Comparison of ENCODE assay signal across 29 mouse cellular contexts in genomic region chr2:18841051-18841450, GRCm38 (mm10).
DNase-seq lines count a peak whose midpoint lies in the region; TF ChIP-seq lines count a peak whose summit lies in the region.
"Had no signal": no experiment of that assay in that cellular context is flagged by ENCODE, and none has a peak within 500 bp of the region (broad histone marks: within the 10 kb centered on the region; RNA-seq: fewer than 3 reads in every experiment).

No protein-coding gene starts in this region.

- H3K27me3 ChIP-seq in embryonic facial prominence, embryonic 10.5 days (replicated peaks; ENCODE audit: low read depth, poor library complexity, severe bottlenecking), result no peaks in the 10 kb centered on the region
- H3K27me3 ChIP-seq: embryonic facial prominence, embryonic 12.5 days; heart, embryonic 15.5 days; kidney, embryonic 15.5 days; limb, embryonic 15.5 days; liver, embryonic 13.5 days; megakaryocyte, embryonic 14.5 days; neural tube, embryonic 15.5 days; Patski had no signal

- H3K4me3 ChIP-seq in left cerebral cortex, adult 2 months, result no peak overlapping the region
- no peak overlapping the region for H3K4me3 ChIP-seq in embryonic facial prominence, embryonic 10.5 days
- H3K4me3 ChIP-seq: embryonic facial prominence, embryonic 12.5 days; heart, embryonic 10.5 days; heart, embryonic 15.5 days; kidney, embryonic 15.5 days; limb, embryonic 10.5 days; limb, embryonic 15.5 days; liver, embryonic 13.5 days; megakaryocyte, embryonic 14.5 days; neural tube, embryonic 15.5 days had no signal

- no peaks in the 10 kb centered on the region for H3K9me3 ChIP-seq in embryonic facial prominence, embryonic 10.5 days
- H3K9me3 ChIP-seq: embryonic facial prominence, embryonic 12.5 days; heart, embryonic 10.5 days; heart, embryonic 15.5 days; kidney, embryonic 15.5 days; limb, embryonic 10.5 days; limb, embryonic 15.5 days; liver, embryonic 13.5 days; megakaryocyte, embryonic 14.5 days; neural tube, embryonic 15.5 days had no signal

- TF ChIP-seq CTCF in left cerebral cortex, adult 2 months (IDR thresholded peaks at IDR 0.05), result no peak

- intact Hi-C loops in left cerebral cortex, adult 2 months (cut with DNase I), result no loop called here
- intact Hi-C loops in left cerebral cortex, postnatal 4 days (cut with DNase I), result no loop called here

- H3K4me1 ChIP-seq in embryonic facial prominence, embryonic 10.5 days, result no peaks in the 10 kb centered on the region
- H3K4me1 ChIP-seq: heart, embryonic 10.5 days; heart, embryonic 15.5 days; kidney, embryonic 15.5 days; limb, embryonic 15.5 days; neural tube, embryonic 15.5 days had no signal

- peak; percentile 39 to 57 for DNase-seq in frontal cortex, postnatal 36 days (ENCODE audit: low spot score in 2 of 2)
- DNase-seq in frontal cortex, postnatal 14 days (ENCODE audit: low spot score in 2 of 2), result no peak
- peak in 1 of 2 experiments; percentile 38 for DNase-seq in left cerebral cortex, adult 2 months (ENCODE audit: extremely low spot score in 1 of 2, low spot score in 2 of 2)
- DNase-seq in left cerebral cortex, postnatal 4 days, result no peak
- DNase-seq in right cerebral cortex, postnatal 25 days, result peak; percentile 25
- DNase-seq in right cerebral cortex, postnatal 10 days (ENCODE audit: low spot score in 2 of 2), result no peak
- no peak for DNase-seq in embryonic facial prominence, embryonic 10.5 days (ENCODE audit: low spot score)
- DNase-seq: adrenal gland, postnatal 10 days; cerebellum, adult 11 months; cerebellum, adult 9-10 months; cerebellum, postnatal 36 days; gastrocnemius, postnatal 25 days; heart, adult 11 months; kidney, adult 18-20 months; kidney, postnatal 25 days; layer of hippocampus, adult 9-11 months; liver, embryonic 13.5 days; lung, adult 18-20 months; lung, postnatal 4 days; midbrain, embryonic 14.5 days had no signal

- peaks cover 4% of the 10 kb centered on the region; the same call in 1 of the 2 replicates for H3K36me3 ChIP-seq in embryonic facial prominence, embryonic 10.5 days (replicated peaks)
- H3K36me3 ChIP-seq: embryonic facial prominence, embryonic 12.5 days had no signal

- 96% methylated on average over 8 of the region's 8 CpGs for WGBS in embryonic facial prominence, embryonic 10.5 days

- peak overlapping the region; percentile 64 for H3K27ac ChIP-seq in left cerebral cortex, adult 2 months
- H3K27ac ChIP-seq in embryonic facial prominence, embryonic 10.5 days (replicated peaks), result no peak overlapping the region
- H3K27ac ChIP-seq: embryonic facial prominence, embryonic 12.5 days; heart, embryonic 10.5 days; heart, embryonic 15.5 days; kidney, embryonic 15.5 days; limb, embryonic 10.5 days; limb, embryonic 15.5 days; liver, embryonic 13.5 days; neural tube, embryonic 15.5 days had no signal

Comparison
In these comparisons a context has a peak if more than half of its experiments do, and no peak if none do; other contexts are left out.
1. DNase-seq: peak in frontal cortex, postnatal 36 days (2 of 2) and right cerebral cortex, postnatal 25 days (single experiment); none in frontal cortex, postnatal 14 days (0 of 2), left cerebral cortex, postnatal 4 days (single experiment), right cerebral cortex, postnatal 10 days (0 of 2) and embryonic facial prominence, embryonic 10.5 days (single experiment).